Mouse (Mus musculus): ENCODE measurements around the gene Eif2d.

GRCm38 (mm10) chr1:131209971-131210426, 57.0 kb downstream of the Eif2d start:
- TF ChIP-seq POLR2A (IDR thresholded peaks at IDR 0.05; ENCODE audit: insufficient read depth, low read depth, low read length) (no peak), CTCF (IDR thresholded peaks at IDR 0.05) (no peak), EP300 (IDR thresholded peaks at IDR 0.05; ENCODE audit: insufficient read depth, low read depth, low read length) (no peak)

All from heart, adult 2 months (tissue).